Mouse (Mus musculus): ENCODE results near the gene Rnpc3. TPM values are rescaled to one million over a fixed set of nuclear protein-coding genes. Genes with fewer than 3 reads are reported as not detected.
"Not testable (repeated sequence)": the region's sequence is repeated elsewhere in the genome, so short reads cannot be mapped to it uniquely, and the experiment has no call there.

Gene Rnpc3
- 35.2 and 40.5 TPM in 2 replicates for polyA plus RNA-seq (2015; fragmentation: Nextera tagmentation; extraction: Ambion mirVana)

DNA sequence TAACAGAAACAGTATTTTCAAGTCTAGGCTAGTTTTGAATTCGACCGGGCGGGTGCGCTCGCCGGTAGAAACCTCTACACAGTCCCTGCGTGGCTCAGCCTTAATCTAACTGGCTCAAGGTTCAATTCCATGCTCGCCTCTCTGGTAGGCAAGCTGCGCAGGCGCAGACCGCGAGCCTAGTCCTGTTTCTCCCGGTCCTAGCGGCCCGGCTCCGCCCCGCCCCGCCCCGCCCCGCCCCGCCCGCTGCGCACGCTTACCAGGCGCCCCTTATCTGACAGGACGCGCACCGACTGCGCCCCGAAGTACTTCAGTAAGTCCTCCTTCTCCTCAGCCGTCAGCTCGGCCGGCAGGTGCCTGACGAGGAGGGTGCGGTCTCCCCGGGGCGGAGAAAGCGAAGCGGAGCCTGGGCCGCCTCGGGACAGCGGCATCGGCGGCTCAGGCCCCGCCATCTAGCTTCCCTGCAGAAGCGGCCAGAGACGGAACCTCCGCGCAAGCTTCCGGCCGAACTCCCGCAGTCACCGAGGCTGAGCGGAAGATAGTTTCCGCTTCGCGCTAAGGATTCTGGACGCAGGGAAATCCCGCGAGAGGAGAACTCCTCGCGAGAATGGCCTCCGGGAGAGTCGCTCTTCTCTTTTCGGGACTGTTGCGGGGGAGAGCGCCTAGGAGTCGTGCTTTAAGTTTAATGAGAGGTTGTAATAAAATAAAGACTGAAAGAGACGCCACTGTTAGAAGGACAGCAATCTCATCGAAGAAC lies at the start of gene Rnpc3:
Gene Rnpc3, minus strand, starts transcription at position 544 of the 754 bp plus-strand sequence.
- 0% methylated on average over 65 of the region's 70 CpGs for WGBS
- Histone ChIP-seq H3K27me3 (no peaks in the 10 kb centered on the region), H3K9me3 (replicated peaks) (no peaks in the 10 kb centered on the region), H3K4me3 (replicated peaks) (peak within 1 kb of the TSS; percentile 82), H3K36me3 (peaks cover 16% of the 10 kb centered on the region), H3K9ac (peak within 1 kb of the TSS; percentile 83), H3K4me1 (peaks cover 8% of the 10 kb centered on the region), H3K27ac (peak within 1 kb of the TSS; percentile 100), H3K4me2 (peak within 1 kb of the TSS; percentile 69)
- peak; percentile 99 for ATAC-seq (replicated peaks; ENCODE audit: low FRiP score)

- Histone ChIP-seq H3K9me3 (replicated peaks) (no peaks in the 10 kb centered on the region), H3K4me1 (no peaks in the 10 kb centered on the region), H3K27ac (no peak overlapping the region), H3K4me2 (no peak overlapping the region), H3K36me3 (no peaks in the 10 kb centered on the region), H3K4me3 (replicated peaks) (no peak overlapping the region), H3K27me3 (no peaks in the 10 kb centered on the region), H3K9ac (no peak overlapping the region)
- WGBS, result 64% methylated on average over 2 of the region's 2 CpGs
- peak; percentile 84 for ATAC-seq (replicated peaks; ENCODE audit: low FRiP score)
These were observed 27.0 kb upstream of the Rnpc3 start for GRCm38 (mm10) chr3:113656940-113657339.

DNA sequence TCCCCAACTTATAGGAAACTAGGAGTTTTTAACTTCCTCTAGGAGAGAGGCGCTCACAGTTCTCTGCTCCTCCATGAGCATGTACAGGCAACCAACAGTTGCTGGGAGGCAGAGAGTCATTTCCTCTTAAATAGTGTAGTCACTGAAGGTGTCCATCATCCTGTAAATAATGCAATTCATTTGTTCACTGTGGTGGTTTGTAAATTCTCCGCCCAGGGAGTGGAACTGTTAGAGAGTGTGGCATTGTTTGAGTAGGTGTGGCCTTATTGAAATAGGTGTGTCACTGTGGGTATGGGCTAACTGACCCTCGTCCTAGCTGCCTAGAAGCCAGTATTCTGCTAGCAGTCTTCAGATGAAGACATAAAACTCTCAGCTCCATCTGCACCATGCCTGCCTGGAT lies 24.4 kb upstream of the Rnpc3 start:
- no peaks in the 10 kb centered on the region for H3K27me3 ChIP-seq
- no peaks in the 10 kb centered on the region for H3K4me1 ChIP-seq
- H3K27ac ChIP-seq, result no peak overlapping the region
- H3K4me2 ChIP-seq, result no peak overlapping the region
- 75% methylated on average over 3 of the region's 3 CpGs for WGBS
- no peak overlapping the region for H3K9ac ChIP-seq
- no peaks in the 10 kb centered on the region for H3K36me3 ChIP-seq
- ATAC-seq (replicated peaks; ENCODE audit: low FRiP score), result no peak
- no peak overlapping the region for H3K4me3 ChIP-seq (replicated peaks)
- H3K9me3 ChIP-seq (replicated peaks), result no peaks in the 10 kb centered on the region

GRCm38 (mm10) chr3:113651386-113651785 lies 21.4 kb upstream of the Rnpc3 start:
- not testable (repeated sequence) for H3K27me3 ChIP-seq; H3K4me2 ChIP-seq; H3K4me3 ChIP-seq (replicated peaks); ATAC-seq (replicated peaks; ENCODE audit: low FRiP score); H3K4me1 ChIP-seq; H3K9ac ChIP-seq; H3K36me3 ChIP-seq; H3K9me3 ChIP-seq (replicated peaks); H3K27ac ChIP-seq
- 44% methylated on average over 3 of the region's 3 CpGs for WGBS

GRCm38 (mm10) chr3:113639545-113639944 lies 9.6 kb upstream of the Rnpc3 start:
- H3K27ac ChIP-seq, result no peak overlapping the region
- WGBS, result 74% methylated on average over 1 of the region's 1 CpGs
- H3K36me3 ChIP-seq, result no peaks in the 10 kb centered on the region
- H3K4me3 ChIP-seq (replicated peaks), result no peak overlapping the region
- no peaks in the 10 kb centered on the region for H3K9me3 ChIP-seq (replicated peaks)
- no peaks in the 10 kb centered on the region for H3K27me3 ChIP-seq
- H3K4me2 ChIP-seq, result no peak overlapping the region
- no peak for ATAC-seq (replicated peaks; ENCODE audit: low FRiP score)
- no peak overlapping the region for H3K9ac ChIP-seq
- no peaks in the 10 kb centered on the region for H3K4me1 ChIP-seq

DNA sequence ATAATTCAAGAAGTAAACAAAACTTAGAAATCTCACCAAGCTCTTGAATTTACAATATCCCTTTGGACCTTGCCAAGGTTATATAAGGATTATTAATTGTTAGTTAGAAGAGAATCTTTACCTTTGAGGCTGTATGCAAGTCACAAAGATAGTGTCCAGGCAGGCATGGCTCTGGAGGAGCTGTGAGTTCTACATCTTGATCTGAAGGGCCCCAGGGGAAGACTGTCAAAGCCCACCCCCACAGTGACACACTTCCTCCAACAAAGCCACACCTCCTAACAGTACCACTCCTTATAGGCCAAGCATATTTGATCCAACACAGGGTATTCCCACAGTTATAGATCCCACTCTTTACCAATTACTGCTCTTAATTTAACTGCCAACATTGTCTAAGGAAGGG lies 4.3 kb upstream of the Rnpc3 start:
- Histone ChIP-seq H3K36me3 (no peaks in the 10 kb centered on the region), H3K27me3 (no peaks in the 10 kb centered on the region), H3K27ac (no peak overlapping the region), H3K4me3 (replicated peaks) (no peak overlapping the region), H3K9me3 (replicated peaks) (no peaks in the 10 kb centered on the region), H3K4me2 (no peak overlapping the region), H3K9ac (no peak overlapping the region), H3K4me1 (peaks cover 5% of the 10 kb centered on the region)
- ATAC-seq (replicated peaks; ENCODE audit: low FRiP score), result no peak

- Histone ChIP-seq H3K9me3 (replicated peaks) (no peaks in the 10 kb centered on the region), H3K27me3 (no peaks in the 10 kb centered on the region), H3K36me3 (peaks cover 6% of the 10 kb centered on the region; the same call in 1 of the 2 replicates), H3K9ac (no peak overlapping the region), H3K4me1 (peaks cover 8% of the 10 kb centered on the region), H3K4me3 (replicated peaks) (no peak overlapping the region), H3K27ac (no peak overlapping the region), H3K4me2 (no peak overlapping the region)
- no peak for ATAC-seq (replicated peaks; ENCODE audit: low FRiP score)
These were observed 1.7 kb upstream of the Rnpc3 start for GRCm38 (mm10) chr3:113631611-113632010.

DNA sequence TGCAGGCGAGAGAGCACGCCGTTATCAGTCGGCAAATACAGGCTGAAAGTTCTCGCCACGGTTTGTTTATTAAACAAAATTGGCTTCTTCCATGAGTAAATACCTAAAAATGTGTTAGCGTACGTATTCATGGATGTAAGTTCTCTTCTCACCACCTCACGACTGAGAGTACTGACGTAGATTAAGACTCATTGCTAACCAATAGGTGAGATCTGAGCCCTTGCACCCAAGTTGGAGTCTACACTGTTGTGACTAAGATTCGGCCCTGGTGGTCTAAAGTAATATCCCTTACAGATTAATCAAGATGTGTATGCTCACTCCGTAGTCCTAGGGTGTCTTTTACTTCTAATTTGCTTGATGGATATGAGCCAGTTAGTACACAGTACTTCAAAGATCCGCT lies 615 bp upstream of the Rnpc3 start:
- WGBS, result 13% methylated on average over 13 of the region's 13 CpGs

DNA sequence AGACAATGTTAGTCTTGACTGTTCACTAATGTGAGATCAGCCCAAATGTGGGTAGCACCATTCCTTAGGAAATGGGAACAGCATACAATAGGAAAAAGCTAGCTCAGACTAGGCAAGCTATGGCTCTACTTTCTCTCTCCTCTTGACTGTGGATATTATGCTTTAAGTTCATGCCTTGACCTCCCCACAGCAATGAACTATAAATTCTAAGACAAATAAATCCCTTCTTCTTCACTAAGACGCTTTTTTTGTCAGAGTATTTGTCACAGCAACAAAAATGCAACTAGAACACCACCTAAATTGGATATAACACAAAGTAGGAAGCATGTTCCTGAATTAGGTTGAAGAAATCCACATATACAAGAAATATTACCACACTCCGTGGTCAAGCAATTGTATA lies 23.4 kb downstream of the Rnpc3 start, which contains the start of gene Amy1:
Gene Amy1, minus strand, starts transcription at position 101 of the 400 bp plus-strand sequence.
- Histone ChIP-seq H3K9me3 (replicated peaks) (no peaks in the 10 kb centered on the region), H3K36me3 (peaks cover 34% of the 10 kb centered on the region), H3K27me3 (no peaks in the 10 kb centered on the region), H3K4me2 (no peak within 1 kb of the TSS), H3K4me1 (no peaks in the 10 kb centered on the region), H3K9ac (no peak within 1 kb of the TSS), H3K27ac (no peak within 1 kb of the TSS), H3K4me3 (replicated peaks) (no peak within 1 kb of the TSS)
- no peak for ATAC-seq (replicated peaks; ENCODE audit: low FRiP score)
- 81% methylated on average over 2 of the region's 2 CpGs for WGBS

More for the DNA sequence above, 615 bp upstream of the Rnpc3 start:
- H3K9ac ChIP-seq, result peak overlapping the region; percentile 83
- H3K4me1 ChIP-seq, result peaks cover 8% of the 10 kb centered on the region
- peak overlapping the region; percentile 82 for H3K4me3 ChIP-seq (replicated peaks)
- ATAC-seq (replicated peaks; ENCODE audit: low FRiP score), result peak; percentile 13; the same call in 1 of the 2 replicates
- H3K9me3 ChIP-seq (replicated peaks), result no peaks in the 10 kb centered on the region
- H3K36me3 ChIP-seq, result peaks cover 13% of the 10 kb centered on the region
- peak overlapping the region; percentile 100 for H3K27ac ChIP-seq
- no peaks in the 10 kb centered on the region for H3K27me3 ChIP-seq
- peak overlapping the region; percentile 69 for H3K4me2 ChIP-seq

DNA sequence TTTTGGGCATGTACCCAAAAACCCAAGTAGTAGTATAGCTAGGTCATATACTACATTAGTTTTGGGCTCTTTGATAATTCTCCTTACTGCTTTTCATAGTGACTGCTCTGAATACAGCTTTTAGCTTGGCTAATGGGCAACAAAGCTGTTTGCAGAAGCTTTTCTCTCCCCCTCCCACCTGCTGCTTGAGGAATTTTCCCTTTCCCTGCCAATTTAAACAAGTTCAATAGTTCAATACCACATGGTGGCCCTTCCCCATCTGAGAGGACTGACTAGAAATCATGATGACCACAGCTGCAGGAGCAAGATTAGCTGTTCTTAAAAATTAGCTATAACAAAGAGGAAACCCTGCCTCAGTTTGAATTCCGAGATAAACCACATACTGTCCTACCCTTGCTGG lies 39.1 kb downstream of the Rnpc3 start:
- H3K4me3 ChIP-seq (replicated peaks), result no peak overlapping the region
- H3K4me1 ChIP-seq, result no peaks in the 10 kb centered on the region
- no peak overlapping the region for H3K4me2 ChIP-seq
- no peaks in the 10 kb centered on the region for H3K27me3 ChIP-seq
- ATAC-seq (replicated peaks; ENCODE audit: low FRiP score), result no peak
- no peaks in the 10 kb centered on the region for H3K9me3 ChIP-seq (replicated peaks)
- WGBS, result 87% methylated on average over 1 of the region's 1 CpGs
- no peak overlapping the region for H3K27ac ChIP-seq
- H3K36me3 ChIP-seq, result peaks cover 5% of the 10 kb centered on the region; the same call in 1 of the 2 replicates
- no peak overlapping the region for H3K9ac ChIP-seq

DNA sequence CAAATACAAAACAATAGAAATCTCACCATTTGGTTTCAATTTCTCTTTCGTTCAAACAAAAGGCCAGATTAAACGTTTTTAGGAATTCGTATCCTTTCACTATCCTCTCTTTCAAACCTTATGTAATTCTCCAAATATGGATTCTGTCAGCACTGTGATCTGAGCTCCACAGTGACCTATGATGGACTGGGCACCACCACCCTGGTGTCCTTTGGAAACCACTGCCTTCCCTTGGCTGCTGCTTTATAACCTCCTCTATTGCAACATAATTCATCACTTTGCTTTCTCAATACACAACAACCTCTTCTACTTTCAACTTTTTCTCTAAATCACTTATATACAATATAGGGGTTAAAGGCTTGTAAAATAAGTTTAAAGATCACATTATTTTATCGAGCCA lies 55.4 kb downstream of the Rnpc3 start:
- Histone ChIP-seq H3K27me3 (peaks cover 3% of the 10 kb centered on the region; the same call in 1 of the 2 replicates), H3K4me1 (no peaks in the 10 kb centered on the region), H3K9ac (no peak overlapping the region), H3K4me3 (replicated peaks) (no peak overlapping the region), H3K9me3 (replicated peaks) (no peaks in the 10 kb centered on the region), H3K36me3 (no peaks in the 10 kb centered on the region), H3K27ac (no peak overlapping the region), H3K4me2 (no peak overlapping the region)
- ATAC-seq (replicated peaks; ENCODE audit: low FRiP score), result no peak
- WGBS, result 55% methylated on average over 4 of the region's 4 CpGs

DNA sequence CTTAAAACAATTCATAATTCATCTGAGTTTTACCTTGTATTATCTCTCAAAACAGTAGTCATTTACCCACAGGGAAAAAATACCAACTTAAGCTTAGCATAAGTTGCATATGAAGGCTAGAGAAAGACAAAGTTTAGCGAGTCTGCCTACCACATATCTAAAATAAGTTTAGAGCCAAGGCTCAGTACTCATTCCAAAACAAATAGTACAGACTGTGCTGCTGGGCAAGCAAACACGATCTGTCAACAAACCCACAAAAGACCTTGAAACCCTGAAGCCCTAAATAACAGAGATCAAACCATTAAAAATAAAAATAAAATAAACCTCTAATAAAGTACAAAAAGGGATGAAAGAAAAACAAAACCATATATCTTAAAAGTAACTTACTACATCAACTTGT lies 55.8 kb downstream of the Rnpc3 start:
- Histone ChIP-seq H3K27me3 (peaks cover 3% of the 10 kb centered on the region; the same call in 1 of the 2 replicates), H3K4me3 (replicated peaks) (no peak overlapping the region), H3K36me3 (no peaks in the 10 kb centered on the region), H3K9ac (no peak overlapping the region), H3K9me3 (replicated peaks) (no peaks in the 10 kb centered on the region), H3K4me2 (no peak overlapping the region), H3K4me1 (no peaks in the 10 kb centered on the region), H3K27ac (no peak overlapping the region)
- 53% methylated on average over 2 of the region's 2 CpGs for WGBS
- no peak for ATAC-seq (replicated peaks; ENCODE audit: low FRiP score)

Measured in kidney, embryonic 15.5 days (tissue).